Mouse (Mus musculus) retina, embryonic 14.5 days (tissue): ENCODE data around the gene Fam210b.
"Not testable (repeated sequence)": the region's sequence is repeated elsewhere in the genome, so short reads cannot be mapped to it uniquely, and the experiment has no call there.

Experiments
- DNase-seq: peaks from one replicate; pipeline ENCODE4 v3.0.0-alpha.2; 2015; ENCODE audit warnings: low spot score

Fam210b gene

DNA sequence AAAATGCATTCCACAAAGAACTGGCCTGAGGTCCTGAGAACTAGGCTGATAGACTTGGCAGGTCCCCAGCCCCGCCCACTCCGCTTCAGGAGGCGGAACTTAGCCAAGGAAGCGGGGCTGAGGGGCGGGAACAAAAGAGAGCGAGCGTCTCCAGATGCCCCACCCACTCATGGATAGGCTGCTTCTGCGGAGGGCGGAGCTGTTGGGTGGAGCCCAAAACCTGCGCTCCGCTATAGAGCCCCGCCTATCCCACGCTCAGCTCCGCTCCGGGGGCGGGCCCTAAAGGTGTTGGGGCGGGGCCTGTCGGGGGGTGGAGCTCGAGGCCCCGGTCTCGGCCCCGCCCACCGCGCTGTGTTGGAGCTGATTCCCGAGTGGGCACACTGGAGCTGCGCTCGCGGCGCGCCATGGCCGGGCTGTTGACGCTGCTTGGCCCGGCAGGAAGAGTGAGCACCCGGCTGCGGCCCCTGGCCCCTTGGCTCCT, at the start of gene Fam210b:
Gene Fam210b (plus strand): TSS at position 308 of the 481 bp plus-strand sequence.
- peak; percentile 98 for DNase-seq

DNA sequence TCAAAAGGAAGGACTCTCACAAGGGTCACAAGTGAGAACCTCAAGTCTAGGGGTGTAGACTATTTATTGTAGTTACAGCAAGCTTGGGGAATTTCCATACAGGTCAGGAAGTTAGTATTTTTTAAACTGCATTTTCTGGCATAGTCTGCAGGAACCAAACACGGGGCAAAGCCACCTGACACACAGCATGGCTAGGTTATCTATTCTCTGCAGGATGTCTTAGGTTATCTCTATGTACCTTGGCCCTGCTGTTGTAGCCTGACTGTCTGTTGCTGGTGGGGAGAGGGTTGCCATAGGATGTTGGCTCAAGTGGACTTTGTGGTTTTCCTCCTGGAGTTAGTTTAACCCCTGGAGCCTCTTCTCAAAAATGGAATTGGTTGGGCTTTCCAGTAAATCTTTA, 47.3 kb upstream of the Fam210b start:
- DNase-seq: no peak

DNA sequence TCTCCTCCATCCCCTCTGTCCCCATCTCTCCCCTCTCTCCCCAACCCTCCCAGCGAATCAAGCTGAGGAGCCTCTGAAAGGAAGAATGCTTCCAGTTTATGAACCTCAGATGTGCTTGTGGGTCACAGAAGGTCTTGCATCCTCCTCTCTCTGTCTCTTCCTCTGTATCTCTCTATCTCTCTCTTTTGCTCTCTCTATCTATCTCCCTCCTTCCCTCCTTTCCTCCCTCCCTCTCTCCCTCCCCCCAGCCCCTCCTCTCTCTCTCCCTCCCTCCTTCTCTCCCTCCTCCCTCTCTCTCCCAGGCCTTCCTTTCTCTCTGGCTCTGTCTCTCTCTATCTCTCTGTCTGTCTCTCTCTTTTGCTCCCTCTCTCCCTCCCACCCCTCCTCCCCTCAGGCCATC, 46.8 kb upstream of the Fam210b start:
- DNase-seq: no peak

DNA sequence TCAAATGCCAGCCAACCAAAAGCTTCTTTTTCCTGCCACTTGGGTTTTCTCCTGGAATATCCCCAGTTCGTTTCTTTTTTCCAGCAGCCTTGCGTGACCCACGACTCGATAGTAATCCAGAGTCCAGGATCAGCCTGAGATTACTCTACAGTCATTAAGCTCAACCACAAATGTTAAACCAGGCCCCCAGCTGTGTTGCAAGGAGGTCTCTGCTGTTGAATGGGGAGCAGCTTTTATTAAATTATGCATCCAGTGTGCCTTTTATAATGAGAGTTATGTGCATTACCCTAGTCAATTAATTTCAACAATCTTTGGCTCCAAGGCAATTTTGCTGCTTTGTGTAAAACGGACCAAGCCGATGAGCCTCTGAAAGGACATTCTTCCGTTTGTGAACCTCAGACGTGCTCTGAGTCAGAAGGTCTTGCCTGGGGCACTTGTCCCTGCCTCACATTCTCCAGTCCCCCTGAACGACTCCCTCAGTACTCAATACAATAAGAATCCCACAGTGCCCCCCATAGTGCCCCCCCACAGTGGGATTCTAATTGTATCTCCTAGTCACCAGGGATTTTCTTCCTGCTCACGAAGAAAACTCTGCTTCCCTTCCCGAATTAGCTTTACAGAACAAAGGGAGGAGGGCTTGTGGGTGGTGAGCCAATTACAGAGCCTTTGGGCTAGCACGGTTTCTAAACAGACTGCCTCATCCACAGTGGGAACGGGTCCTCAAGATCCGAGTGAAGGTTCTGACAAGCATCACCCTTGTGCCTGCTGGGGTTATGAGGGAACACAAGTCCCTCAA, 46.0 kb upstream of the Fam210b start:
- peak; percentile 63 for DNase-seq

DNA sequence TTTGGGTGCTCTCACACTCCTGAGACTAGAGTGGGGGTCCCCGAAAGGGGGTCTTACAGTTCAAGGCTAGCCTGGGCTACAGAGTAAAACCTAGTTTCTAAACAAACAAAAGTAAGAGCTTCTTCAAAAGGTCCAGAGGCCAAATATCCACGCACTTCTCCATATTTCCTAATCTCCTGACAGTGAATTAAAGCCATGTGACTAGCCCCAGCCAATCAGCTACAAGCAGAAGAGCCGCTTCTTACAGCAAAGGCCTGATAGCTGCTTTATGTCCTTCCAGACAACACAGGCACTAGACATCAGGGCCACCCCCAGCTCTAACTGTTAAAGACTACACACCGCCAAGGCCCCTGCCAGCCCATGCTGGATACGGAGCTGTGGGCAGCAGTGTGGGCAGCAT, 43.0 kb upstream of the Fam210b start:
- DNase-seq: no peak

DNA sequence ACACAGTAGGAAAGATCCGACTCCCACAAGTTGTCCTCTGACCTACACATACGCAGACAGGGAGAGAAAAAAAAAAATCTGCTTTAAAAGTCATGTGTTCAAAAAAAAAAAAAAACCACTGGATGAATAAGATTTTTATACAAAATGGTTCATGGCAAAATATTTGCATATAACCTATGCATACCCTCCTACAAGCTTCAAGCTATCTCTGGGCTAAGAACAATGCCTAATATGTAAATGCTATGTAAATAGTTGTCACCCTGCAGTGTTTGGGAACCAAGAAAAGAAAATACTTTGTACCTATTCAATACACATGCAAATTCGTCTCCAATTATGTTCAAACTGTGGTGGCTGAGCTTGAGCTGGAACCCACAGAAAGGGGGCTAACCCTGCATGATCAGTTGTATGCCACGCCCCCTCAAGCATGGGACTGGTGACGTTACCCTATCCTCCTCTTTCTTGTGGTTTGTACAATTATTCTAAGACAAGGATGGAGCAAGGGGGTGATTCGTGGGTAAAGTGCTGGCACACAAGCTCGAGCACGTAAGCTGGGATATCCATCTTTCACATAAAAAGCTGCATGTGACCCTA, 41.2 kb upstream of the Fam210b start:
- no peak for DNase-seq

DNA sequence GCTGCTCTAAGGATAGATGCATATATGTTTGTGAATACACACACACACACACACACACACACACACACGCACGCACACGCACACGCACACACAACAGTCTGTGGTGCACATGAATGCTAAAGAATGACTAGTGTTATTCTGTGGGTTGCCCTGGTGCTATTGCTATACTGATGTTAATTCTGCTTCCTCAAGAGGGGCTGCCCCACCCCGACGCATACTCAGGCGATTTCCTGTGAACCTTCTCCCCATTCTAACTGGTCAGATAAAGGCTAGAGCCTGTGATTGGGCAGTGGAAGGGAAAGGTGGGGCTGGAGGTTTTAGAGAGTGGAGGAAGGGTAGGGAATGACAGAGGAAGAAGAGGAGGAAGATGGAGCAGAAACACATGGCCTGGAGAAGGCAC, 39.8 kb upstream of the Fam210b start:
- not testable (repeated sequence) for DNase-seq

DNA sequence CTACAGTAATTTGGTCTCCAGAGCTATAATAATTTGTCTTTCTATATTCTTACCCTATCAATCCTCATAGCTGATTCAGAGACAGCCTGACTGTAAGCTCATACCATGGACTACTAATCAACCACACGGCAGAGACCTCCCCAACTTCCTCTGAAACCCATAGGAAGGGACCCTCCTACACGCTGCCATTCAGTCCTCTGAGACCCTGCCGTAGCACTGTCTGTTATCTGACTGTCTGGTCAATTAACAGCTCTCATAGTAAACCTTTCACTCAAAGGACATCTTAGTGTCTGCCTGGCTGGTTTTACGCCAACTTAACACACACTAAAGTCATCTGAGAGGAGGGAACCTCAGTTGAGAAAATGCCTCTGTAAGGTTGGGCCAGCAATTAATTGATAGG, 38.8 kb upstream of the Fam210b start:
- no peak for DNase-seq

DNA sequence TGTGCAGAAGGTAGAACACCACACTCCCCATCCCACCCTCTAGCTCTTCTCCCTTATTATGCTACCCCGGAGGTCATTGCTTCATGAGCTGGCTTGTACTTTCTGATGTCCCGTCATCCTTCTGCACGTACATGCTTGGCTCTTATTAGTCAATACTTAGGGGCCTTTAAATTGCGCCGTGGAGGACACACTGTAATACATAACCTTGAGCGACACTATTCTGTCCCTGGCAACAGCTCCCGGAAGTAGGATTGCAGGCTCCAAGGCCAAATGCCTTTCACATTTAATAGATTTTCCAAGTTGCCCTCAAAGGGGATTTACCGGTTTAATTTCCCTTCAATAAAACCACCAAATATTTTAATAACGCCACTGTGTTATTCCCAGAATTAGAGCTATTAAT, 33.6 kb upstream of the Fam210b start:
- no peak for DNase-seq

DNA sequence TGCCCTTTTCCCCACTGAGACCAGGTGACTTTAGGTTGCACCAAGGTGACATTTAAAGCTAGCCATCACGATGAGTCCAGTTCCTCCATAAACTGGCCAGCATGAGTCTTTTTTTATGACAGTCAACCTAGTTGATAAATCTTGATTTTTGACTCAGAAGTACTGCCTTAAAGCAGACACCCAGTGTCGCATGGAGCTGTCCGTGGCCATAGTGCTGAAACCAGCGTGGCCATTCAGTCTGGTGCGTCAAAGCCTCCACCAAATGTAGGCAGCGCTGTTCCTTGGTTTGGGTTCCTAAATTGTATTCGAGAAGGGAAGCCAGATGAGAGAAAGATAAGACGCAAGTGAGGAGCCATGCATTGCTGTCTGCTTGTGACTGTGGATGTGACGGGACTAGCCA, 24.5 kb upstream of the Fam210b start:
- peak; percentile 76 for DNase-seq

DNA sequence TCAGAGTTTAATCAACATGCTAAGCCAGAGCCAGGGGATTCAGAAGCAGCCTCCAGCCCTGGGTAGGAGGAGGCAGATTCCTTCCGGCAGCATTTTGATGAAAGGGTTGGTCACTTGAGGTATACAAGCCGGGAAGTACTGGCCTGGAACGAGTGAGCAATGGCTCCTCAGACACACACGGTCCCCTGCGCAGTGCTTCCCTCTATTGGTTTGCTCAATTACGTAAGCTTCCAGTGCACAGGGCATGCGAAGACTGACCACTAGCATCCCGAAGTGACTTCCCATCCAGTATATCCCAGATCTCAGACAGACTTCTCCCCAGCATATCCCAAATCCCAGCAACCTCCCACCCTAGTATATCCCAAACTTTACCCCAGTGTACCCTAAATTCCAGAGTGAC, 17.1 kb upstream of the Fam210b start:
- no peak for DNase-seq

DNA sequence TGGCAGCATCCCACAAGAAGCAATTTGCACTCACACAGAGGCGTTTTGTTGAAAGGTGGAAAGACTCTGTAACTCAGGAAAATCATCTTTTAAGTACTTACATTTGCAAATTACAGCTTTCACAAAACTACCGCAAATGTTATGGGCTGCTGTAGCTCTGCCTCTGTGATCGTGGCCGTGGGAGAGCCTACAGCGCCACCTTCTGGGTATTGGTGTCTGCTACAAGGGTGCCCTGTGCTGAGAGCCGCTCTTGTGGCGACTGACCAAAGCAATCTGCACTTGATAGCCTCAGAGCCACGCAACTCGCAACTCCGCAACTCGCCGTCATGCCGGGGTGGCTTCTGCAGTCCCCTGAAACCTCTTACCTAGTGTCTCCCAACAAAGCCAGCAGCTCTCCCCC, 16.2 kb upstream of the Fam210b start:
- DNase-seq: peak; percentile 90

DNA sequence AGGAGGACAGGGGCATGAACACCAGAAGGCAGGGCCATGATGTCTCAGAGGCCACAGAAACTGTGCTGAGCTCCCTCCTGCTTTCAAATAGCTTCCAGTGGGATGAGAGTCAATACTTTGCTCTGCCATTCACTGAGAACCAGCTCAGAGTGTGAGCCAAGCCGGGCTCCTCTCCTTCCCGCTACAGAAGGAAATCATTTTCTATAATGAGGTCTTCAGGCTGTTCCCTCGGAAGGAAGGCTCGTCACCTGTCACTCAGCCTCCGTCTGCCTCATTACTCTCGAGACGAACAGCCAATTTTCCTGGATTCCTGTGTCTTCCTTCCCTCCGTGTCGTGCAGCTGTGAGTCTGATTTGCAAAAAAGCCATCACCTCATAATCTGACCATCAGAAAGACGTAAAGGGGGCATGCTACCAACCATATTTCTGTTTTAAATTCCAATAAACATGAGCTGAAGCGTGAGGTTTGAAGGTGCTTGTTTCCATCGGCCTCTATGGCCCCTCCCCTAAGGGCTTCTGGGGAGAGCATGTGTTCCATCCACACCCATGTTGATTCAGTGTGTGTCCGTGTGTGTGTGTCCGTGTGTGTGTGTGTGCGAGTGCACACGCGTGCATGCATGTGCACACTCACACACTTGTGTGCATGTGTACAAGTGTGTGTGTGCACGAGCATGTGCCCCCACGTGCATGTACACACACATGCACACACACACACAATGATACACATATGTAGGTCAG, 7.0 kb upstream of the Fam210b start:
- DNase-seq: no peak

DNA sequence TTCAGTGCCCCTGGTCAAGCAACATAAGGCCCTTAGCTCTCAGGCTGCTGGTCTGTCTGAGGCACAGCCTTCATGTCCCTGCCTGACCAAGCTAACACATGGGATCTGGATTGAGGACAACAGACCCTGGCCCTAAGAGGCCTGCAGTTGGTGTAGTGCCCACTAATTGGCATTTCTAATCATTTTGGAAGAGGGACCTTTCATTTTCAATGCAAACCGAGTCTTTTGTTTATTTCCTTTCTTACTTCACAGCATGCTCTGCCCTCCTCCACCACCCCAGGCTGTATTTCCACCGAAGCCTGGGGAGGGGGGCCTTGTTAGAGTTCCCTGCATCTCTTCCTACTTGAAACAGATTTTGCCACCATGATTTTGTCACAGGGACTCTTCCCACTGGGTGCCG, 4.4 kb upstream of the Fam210b start:
- no peak for DNase-seq

DNA sequence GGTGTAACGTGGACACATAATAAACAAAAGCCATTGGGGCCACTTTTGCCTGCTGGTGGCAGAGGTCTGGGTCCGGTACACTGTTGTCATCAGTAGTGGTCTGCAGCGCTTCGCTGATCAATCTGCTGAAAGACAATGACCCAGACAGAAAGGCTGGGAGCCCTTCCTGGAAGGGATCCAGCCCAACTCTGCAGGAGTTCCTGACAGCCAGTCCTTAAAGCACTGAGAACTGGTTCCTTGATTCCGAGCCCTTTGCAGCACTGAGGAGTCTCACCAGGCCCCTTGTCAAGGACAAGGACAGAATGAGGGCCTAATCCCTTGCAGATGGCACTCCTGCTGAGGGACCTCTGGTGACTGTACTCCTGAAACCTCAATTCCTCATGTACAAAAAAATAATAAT, 3.8 kb upstream of the Fam210b start:
- no peak for DNase-seq

DNA sequence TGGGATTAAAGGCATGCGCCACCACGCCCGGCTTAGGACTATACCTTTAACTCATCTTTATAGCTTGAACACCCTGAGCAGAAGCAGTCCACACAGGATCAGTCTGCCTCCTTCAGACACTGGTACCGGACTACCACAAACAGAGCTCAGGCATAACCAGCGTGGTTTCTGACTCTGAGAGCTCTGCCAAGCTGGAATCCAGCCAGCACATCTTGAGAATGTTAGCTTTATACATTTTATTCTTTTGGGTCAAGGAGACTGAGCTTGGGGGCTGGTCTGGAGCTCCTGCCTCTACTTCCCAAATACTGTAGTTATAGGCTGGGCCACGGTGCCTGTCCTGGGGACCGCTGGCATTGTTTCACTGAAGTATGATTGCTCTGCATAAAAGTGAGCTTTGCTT, 1.6 kb upstream of the Fam210b start:
- no peak for DNase-seq

DNA sequence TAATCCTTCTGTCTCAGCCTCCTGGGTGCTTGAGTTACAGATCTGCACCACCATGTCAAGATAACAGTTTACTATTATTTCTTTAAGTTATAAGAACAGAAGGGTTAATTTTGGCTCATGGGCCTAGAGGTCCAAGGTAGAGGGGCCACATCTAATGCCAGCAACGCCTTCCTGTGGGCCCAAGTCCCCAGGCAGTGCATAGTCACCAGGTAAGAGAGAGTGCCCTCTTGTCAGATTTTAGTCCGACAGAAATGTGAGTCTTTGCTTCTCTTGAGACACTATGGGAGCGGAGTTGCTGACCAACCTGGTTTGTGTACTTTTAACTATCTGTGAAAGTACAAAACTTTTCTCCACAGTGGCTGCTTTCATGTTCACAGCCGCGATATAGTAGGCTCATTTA, 696 bp upstream of the Fam210b start:
- DNase-seq: no peak

DNA sequence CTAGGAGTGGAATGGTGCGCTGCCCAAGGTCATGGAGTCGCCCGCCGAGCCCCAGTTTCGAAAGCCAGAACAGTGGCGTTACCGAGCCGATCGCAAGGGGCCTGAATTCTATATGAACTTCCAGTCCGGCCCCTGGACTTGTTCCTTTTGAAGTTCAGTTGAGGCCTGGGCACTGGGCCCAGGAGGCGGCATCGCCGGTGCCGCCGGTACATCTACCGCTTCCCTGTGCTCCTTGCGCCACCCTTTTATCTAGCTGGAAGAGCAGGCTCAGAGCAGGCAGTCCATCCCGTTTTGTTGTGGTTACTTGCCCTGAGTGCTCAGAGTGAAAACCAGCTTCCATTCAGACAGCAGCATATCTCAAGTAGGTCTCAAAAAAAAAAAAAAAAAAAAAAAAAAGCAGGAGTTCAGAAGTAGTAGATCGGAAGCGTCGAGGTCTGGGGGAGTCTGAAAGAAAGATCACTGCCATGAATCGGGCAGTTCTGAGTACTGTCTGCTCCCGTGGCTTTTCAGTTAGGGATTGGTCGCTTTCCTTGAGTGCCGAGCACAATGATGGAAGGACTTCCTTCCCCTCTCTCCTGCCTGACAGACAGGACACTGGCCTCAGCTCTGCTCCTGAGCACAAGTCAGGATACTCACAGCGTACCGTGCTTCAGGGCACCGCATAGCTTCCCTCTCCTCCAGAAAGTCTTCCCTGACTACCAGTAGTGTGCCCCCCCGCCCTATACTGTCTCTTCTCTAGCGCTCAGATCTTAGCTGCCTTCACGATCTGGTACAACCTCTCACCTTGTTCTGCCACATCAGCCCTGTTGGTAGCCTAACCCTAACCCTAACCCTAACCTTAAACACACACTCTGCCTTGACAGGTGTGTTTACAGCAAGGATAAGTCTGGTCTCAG, 917 bp downstream of the Fam210b start:
- no peak for DNase-seq

DNA sequence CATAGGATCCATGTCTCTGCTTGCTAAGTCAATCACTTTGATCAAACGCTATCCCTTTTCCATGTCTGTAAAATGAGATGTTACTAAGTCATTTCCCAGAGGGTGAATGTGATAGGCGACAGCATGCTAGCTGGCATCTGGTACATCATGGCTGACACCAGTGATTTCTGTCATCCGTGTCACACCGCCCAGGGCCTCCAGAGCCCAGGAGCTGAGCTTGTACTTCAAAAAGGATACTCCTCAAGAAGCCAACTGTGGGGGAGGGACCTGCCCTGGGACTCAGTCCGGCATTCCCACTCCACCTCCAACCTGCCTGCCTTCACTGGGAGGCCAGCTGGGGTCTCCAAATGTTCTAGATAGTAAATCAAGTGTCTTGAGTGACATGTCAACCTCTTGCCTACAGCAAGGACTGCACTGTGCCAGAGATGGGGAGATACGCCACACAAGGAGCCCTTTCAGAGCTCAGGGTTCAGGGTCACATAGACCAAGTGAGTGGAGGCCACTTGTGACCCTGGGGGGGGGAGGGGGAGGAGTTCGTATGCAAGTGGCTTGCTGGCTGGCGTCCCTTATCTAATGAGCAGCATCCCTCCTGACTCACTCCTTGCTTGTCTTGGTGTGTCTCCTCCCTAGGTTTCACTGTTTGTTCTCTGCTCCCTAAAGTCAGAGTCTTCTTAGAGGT, 1.7 kb downstream of the Fam210b start:
- no peak for DNase-seq

DNA sequence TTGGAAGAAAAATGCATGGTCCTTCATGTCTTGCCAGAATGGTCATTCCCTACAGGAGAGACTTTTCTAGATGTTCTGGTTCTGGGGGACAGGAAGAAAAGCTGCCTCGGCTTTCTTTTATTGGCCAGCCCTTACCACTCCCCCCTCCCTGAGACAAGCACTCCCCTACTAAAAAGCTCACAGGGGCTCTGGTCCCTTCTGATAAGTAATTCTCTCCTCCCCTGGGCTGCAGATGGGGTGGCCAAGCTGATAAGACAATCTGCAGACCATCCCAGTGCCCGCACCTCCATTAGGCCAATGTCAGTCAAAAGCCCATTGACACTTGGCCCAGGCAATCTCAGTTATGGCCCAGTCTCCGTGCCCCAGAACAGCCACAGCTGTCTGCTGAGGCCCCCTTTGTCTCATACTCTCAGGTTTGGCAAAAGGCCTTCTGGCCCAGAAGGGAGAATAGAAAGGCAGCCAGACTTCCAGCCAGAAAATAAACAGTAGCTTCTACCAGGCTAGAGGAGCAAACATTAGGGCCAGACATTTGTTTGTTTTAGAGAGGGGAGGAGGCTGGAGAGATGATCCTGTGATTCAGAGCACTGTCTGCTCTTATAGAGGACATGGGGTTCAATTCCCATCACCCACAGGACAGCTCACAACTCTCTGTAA, 3.1 kb downstream of the Fam210b start:
- no peak for DNase-seq

DNA sequence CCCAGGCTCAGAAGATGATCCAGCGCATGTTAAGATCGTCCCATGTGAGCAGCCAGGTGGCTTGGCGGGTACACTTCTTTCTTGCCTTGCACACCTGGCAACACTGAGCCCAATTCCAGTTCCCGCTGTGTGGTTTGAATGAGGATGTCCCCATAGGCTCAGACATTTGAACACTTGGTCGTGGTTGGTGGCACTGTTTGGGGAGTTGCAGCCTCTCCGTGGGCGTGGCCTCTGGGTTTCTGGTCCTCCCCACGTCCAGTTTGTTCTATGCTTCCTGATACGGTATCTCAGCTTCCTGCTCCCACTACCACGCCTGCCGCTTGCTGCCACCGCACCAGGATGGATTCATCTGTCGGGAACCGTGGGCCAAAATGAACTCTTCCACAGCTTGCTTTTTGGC, 4.4 kb downstream of the Fam210b start:
- no peak for DNase-seq
